Mouse (Mus musculus): ENCODE data around the gene Gm4846. TPM values are rescaled to one million over a fixed set of nuclear protein-coding genes. Genes with fewer than 3 reads are reported as not detected.
"Not testable (repeated sequence)": the region's sequence is repeated elsewhere in the genome, so short reads cannot be mapped to it uniquely, and the experiment has no call there.

Gene Gm4846
- total RNA-seq (2021): not detected

DNA sequence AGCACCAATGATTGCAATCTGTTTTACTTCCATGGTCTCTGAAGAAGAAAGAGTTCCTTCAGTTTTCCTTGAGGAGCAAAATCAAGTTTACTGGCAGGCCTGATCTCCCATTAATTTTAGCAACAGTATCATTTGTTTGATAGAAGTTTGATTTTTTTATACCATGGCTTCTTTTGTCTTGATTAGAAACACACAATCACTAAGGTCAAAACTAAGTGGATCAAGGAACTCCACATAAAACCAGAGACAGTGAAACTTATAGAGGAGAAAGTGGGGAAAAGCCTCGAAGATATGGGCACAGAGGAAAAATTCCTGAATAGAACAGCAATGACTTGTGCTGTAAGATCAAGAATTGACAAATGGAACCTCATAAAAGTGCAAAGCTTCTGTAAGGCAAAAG is at the start of gene Gm4846:
Gene Gm4846, minus strand, starts transcription at position 101 of the 400 bp plus-strand sequence.
- intact Hi-C loops (cut with DNase I): not testable (repeated sequence)

DNA sequence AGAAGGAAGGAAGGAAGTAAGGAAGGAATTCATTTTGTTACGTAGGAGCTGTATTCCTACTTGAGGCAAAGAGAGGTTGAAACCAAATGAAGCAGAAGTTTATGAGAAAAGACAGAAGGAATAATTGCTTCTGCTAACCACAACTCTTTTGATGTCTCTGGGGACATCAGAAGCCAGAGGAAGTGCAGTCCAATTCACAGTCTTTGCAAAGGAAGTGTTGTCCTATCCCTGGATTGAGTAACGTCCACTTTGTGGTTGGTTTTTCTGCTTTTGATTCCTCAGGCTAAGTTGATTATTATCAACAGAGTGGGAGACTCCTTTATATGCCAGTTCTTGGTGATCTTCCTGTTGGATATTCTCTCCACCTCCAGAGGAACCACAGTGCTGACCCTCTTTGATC is 34.1 kb upstream of the Gm4846 start:
- intact Hi-C loops (cut with DNase I); DNase-seq (ENCODE audit: low spot score in 2 of 2): not testable (repeated sequence)

More for the DNA sequence above, at the start of gene Gm4846:
- not testable (repeated sequence) for DNase-seq (ENCODE audit: low spot score in 2 of 2)

DNA sequence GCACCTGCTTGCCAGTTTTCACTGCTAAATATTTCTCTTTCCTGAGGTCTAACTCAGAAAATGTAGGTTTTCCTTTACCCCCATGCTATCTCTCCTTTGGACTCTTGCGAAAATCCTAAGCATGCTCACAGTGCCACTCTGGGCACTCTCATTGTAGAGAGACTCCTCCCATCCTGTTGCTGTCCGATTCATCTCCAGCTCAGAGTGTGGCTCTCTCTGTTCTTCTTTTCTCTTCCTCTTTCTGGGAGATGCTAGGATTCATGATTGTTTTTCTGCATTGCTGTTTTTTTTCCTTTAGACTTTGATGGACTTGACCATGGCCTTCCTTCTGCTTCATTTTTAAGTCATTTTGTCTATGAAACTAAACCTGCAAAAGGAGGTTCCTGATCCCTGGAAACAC is 27.3 kb upstream of the Gm4846 start:
- DNase-seq (ENCODE audit: low spot score in 2 of 2); intact Hi-C loops (cut with DNase I): not testable (repeated sequence)

DNA sequence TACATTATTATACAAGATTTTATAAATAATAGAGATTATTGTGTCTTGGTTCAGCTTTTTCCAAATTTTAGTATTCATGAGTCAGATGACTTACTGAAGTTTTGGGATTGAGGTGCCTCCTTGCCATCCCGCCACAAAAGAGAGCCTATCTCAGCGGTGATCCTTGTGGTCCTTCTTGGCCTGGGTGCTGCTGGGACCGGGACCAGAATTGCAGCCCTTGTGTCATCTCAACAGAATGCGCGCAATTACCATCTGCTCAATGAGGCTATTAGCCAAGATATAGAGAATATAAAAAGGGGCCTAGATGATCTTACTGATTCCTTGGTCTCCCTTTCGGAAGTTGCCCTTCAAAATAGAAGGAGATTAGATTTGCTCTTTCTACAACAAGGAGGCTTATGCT is 22.2 kb upstream of the Gm4846 start:
- intact Hi-C loops (cut with DNase I); DNase-seq (ENCODE audit: low spot score in 2 of 2): not testable (repeated sequence)

DNA sequence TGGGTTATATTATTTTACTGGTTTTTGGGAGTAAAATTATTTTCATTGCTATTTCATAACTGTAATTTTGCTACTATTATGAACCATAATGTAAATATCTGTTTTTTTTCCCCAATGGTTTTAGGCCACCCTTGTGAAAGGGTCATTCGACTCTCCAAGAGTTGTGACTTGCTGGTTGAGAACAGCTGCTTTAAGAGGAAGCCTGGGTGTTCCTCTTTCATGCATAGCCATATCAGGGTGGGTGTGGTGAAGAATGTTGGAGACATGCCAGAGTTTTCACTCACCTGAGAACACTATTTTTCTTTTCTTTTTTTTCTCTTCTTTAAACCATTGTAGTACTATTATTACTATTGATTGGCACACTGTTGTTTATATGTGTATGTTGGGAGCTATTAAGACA is 19.2 kb upstream of the Gm4846 start:
- no peak for DNase-seq (ENCODE audit: low spot score in 2 of 2)
- intact Hi-C loops (cut with DNase I): no loop called here

DNA sequence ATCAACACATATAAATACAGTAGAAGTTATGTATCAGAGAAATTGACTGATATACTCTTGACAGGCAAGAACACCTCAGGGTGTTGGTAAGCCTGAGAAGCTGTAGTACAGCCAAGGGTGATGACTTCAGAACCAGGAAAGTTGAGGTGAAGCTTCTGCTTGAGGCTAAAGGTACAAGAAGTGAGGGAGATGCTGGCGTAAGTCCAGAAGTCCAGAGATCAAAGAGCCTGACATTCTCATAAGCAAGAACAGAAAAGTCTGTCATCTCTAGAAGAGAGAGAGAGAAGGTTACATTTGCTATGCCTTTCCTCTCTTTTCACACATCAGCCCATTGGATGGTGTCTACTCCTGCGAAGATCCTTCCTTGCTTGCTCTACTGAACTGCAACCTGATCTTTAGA is 6.8 kb upstream of the Gm4846 start:
- not testable (repeated sequence) for DNase-seq (ENCODE audit: low spot score in 2 of 2)

DNA sequence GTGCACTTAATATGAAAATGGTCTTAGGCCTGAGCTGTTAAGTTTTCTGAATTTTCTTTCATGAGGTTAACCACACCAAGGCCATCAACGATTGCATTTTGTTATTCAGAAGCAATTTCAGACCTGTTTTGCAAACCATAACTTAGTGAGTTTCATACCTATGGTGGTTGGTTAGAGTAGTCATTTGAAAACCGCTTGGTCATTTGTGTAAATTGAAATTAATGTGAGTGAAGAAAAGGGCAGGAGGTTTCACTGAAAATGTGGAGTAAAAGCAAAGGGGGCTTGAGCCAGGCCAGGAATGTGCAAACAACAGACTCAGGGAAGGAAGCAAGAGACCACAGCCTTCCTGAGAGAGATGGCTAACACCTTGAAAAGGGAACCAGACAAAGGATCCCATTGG is 17.9 kb downstream of the Gm4846 start:
- intact Hi-C loops (cut with DNase I): no loop called here
- no peak for DNase-seq (ENCODE audit: low spot score in 2 of 2)

More for the DNA sequence above, 6.8 kb upstream of the Gm4846 start:
- intact Hi-C loops (cut with DNase I): not testable (repeated sequence)

DNA sequence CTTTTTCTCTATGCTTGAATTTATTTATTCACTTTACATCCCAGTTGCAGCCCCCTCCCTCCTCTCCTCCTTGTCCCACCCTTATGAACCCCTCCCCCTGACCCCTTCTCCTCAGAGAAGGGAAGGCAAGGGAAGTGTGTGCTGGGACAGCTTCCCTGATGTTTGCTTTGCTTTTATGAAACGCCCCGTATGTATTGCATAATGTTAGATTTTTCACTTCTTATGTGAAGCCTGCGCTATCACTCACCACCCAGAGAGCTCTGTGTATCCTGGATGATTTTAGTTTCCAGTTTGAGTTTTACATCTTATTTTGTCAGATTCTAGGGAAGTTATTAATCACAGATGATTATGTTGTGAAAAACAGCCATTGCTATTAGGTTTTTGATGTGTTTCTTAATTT is 30.2 kb downstream of the Gm4846 start:
- DNase-seq (ENCODE audit: low spot score in 2 of 2): no peak
- intact Hi-C loops (cut with DNase I): no loop called here

DNA sequence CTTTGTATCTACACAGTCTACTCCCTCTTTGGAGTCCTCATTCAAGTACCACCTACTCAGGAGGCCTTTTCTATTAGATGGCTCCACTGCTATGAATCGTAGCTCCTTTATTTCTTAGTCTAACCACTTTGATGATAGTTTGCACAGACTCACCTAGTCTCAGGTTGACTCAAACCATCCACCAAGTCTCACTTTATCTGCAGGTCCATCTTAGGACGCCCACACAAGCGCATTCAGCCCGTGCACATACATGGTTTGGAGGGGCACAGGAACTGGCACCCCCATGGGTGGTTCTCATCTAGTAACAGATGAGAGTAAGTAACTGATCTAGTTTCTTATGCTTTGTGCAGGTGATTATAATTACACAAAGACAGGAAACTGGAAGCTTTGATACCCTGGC is 34.8 kb downstream of the Gm4846 start:
- DNase-seq (ENCODE audit: low spot score in 2 of 2): no peak
- intact Hi-C loops (cut with DNase I): no loop called here

DNA sequence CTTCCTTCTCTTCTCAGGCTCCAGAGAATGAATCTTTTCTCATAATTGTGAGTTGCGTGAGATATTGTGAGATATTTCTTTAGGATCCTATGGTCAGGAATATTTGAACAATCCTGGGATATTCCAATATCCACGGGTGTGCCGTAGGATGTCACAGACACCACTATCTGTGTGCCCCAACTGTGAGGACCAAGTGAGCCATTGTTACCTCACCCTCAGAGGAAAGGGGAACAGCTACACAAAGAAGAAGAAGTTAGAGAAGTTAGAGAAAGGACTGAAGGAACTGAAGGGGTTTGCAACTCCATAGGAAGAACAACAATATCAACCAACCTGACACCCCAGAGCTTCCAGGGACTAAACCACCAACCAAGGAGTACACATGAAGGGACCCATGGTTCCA is 55.4 kb downstream of the Gm4846 start:
- intact Hi-C loops (cut with DNase I): no loop called here
- DNase-seq (ENCODE audit: low spot score in 2 of 2): no peak

DNA sequence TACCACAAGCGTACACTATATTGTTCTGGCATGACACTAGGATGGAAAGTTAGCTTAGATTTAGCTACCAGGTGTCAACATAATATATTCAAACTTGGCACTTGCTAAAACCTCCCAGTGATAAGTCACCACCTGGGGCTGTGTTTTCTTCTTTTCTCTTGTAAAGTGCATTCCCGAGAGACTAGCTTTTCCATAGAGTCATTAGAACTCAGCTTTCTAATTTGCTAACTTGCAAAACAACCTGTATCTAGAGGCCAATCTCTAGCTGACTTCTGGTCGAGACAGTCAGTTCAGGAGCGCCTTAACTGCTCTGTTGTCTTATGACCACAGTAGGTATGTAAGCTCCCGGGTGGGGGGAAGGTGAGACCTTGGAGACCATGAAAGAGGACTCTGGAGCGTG is 58.0 kb downstream of the Gm4846 start:
- intact Hi-C loops (cut with DNase I): loop anchor here (10.0 kb wide), 1 partner anchor 285 kb away; no protein-coding TSS in a partner anchor
- DNase-seq (ENCODE audit: low spot score in 2 of 2): no peak

Other genes starting within 250 kb of the Gm4846 start
- 100 to 1,000 TPM; 104 to 110 TPM for gene Ildr2, start 243.4 kb downstream of the Gm4846 start, total RNA-seq (2021)
- 10 to 100 TPM; 30.6 to 36.6 TPM for gene Tada1, start 118.5 kb downstream of the Gm4846 start, total RNA-seq (2021)
- gene Pogk, start 87.7 kb downstream of the Gm4846 start, total RNA-seq (2021): 10 to 100 TPM; 33.9 to 36.7 TPM
- under 1 TPM in 1 of 2 experiments, not detected in 1; 0.10 TPM for gene Gm4847, start 150.1 kb upstream of the Gm4846 start, total RNA-seq (2021)
- gene Fmo9, start 184.3 kb upstream of the Gm4846 start, total RNA-seq (2021): not detected